In the genomic region with DNA sequence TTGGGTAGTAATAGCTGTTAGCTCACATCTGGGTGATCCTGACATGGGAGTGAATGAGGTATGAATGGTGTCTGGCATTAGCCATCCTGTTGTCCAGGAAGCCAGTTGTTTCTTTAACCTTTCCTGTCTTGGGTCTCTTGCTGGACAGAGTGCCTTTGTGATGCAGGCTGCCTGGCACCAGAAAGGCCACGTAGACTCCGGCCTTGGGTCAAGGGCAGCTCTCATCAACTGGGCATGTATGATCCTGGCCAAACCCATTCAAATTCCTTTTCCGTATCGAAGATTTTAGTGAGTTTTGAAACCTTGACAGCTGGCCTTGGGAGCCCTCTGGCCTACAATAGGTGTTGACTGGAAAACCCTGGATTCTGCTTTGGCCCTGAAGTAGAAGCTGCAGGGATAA, we compare ENCODE assay signal across 24 mouse cellular contexts. TPM values are rescaled to one million over a fixed set of nuclear protein-coding genes. Genes with fewer than 3 reads are reported as not detected.
DNase-seq lines count a peak whose midpoint lies in the region; ATAC-seq and TF ChIP-seq lines count a peak whose summit lies in the region.
"Had no signal": no experiment of that assay in that cellular context is flagged by ENCODE, and none has a peak within 500 bp of the region (broad histone marks: within the 10 kb centered on the region; RNA-seq: fewer than 3 reads in every experiment).

No protein-coding gene starts in this region.

- H3K4me3 ChIP-seq in liver, adult 2 months (ENCODE audit: insufficient read depth, low read depth, low read length): no peak overlapping the region
- H3K4me3 ChIP-seq in liver, postnatal 0 days (ENCODE audit: low read depth, low read length): no peak overlapping the region
- no peak overlapping the region for H3K4me3 ChIP-seq in forebrain, embryonic 11.5 days (ENCODE audit: low read depth, low read length)
- no peak overlapping the region for H3K4me3 ChIP-seq in forebrain, embryonic 13.5 days
- H3K4me3 ChIP-seq: embryonic facial prominence, embryonic 15.5 days; erythroblast, embryonic 14.5 days; forebrain, embryonic 12.5 days; heart, embryonic 10.5 days; heart, embryonic 15.5 days; hindbrain, embryonic 15.5 days had no signal

- H3K4me1 ChIP-seq in liver, adult 2 months (ENCODE audit: control insufficient read depth, insufficient read depth, low read length): peaks cover 19% of the 10 kb centered on the region
- H3K4me1 ChIP-seq in liver, postnatal 0 days (ENCODE audit: insufficient read depth): peaks cover 8% of the 10 kb centered on the region; the same call in 1 of the 2 replicates
- no peaks in the 10 kb centered on the region; the same call in 1 of the 2 replicates for H3K4me1 ChIP-seq in forebrain, embryonic 11.5 days (replicated peaks; ENCODE audit: control insufficient read depth, insufficient read depth, low read length)
- H3K4me1 ChIP-seq in forebrain, embryonic 13.5 days: peaks cover 12% of the 10 kb centered on the region
- H3K4me1 ChIP-seq: hindbrain, embryonic 15.5 days had no signal

- no peaks in the 10 kb centered on the region for H3K27me3 ChIP-seq in liver, adult 2 months (ENCODE audit: control insufficient read depth, insufficient read depth, low read length)
- H3K27me3 ChIP-seq in liver, postnatal 0 days (ENCODE audit: insufficient read depth, low read length): no peaks in the 10 kb centered on the region
- H3K27me3 ChIP-seq in forebrain, embryonic 11.5 days (ENCODE audit: control insufficient read depth, insufficient read depth, low read length): no peaks in the 10 kb centered on the region
- H3K27me3 ChIP-seq in forebrain, embryonic 13.5 days: no peaks in the 10 kb centered on the region
- H3K27me3 ChIP-seq: embryonic facial prominence, embryonic 15.5 days; forebrain, embryonic 12.5 days; heart, embryonic 15.5 days; hindbrain, embryonic 15.5 days had no signal

- no peaks in the 10 kb centered on the region for H3K9me3 ChIP-seq in liver, postnatal 0 days (ENCODE audit: low read length)
- no peaks in the 10 kb centered on the region for H3K9me3 ChIP-seq in forebrain, embryonic 11.5 days (ENCODE audit: control insufficient read depth, low read length)
- no peaks in the 10 kb centered on the region for H3K9me3 ChIP-seq in forebrain, embryonic 13.5 days (replicated peaks)
- H3K9me3 ChIP-seq: embryonic facial prominence, embryonic 15.5 days; forebrain, embryonic 12.5 days; G1E; heart, embryonic 10.5 days; heart, embryonic 15.5 days; hindbrain, embryonic 15.5 days had no signal

- DNase-seq in adrenal gland, adult (ENCODE audit: inconsistent age in 2 of 2, low spot score in 1 of 2): peak; percentile 82 to 92
- DNase-seq in adrenal gland, postnatal 4 days (ENCODE audit: low spot score in 2 of 2): no peak
- peak; percentile 80 for DNase-seq in liver, adult 2 months (ENCODE audit: extremely low read depth, low read depth, low spot score)
- DNase-seq in liver, postnatal 0 days: no peak
- DNase-seq in adrenal gland, adult 2 months: peak; percentile 87
- peak; percentile 47 for DNase-seq in adrenal gland, postnatal 25 days
- DNase-seq in forebrain, embryonic 11.5 days (ENCODE audit: low spot score): no peak
- DNase-seq: B cell, adult 2 months; cerebellum, adult 8-10 months; cerebellum, postnatal 14 days; embryo, embryonic 11 days; forebrain, postnatal 0 days; gastrocnemius, postnatal 36 days; heart, adult 11 months had no signal

- TF ChIP-seq EP300 in liver, postnatal 0 days (IDR thresholded peaks at IDR 0.05; ENCODE audit: low read depth): no peak

- no peak overlapping the region; the same call in 1 of the 2 replicates for H3K27ac ChIP-seq in liver, adult 2 months (replicated peaks; ENCODE audit: insufficient read depth, low read depth, low read length)
- no peak overlapping the region for H3K27ac ChIP-seq in liver, postnatal 0 days (ENCODE audit: low read depth)
- no peak overlapping the region for H3K27ac ChIP-seq in forebrain, embryonic 11.5 days (ENCODE audit: low read depth, low read length)
- H3K27ac ChIP-seq in forebrain, embryonic 13.5 days: no peak overlapping the region
- H3K27ac ChIP-seq: embryonic facial prominence, embryonic 15.5 days; forebrain, embryonic 12.5 days; heart, embryonic 10.5 days; heart, embryonic 15.5 days; hindbrain, embryonic 15.5 days had no signal

- no peak for ATAC-seq in liver, postnatal 0 days
- no peak for ATAC-seq in forebrain, embryonic 11.5 days (replicated peaks; ENCODE audit: low FRiP score)
- ATAC-seq in forebrain, embryonic 13.5 days: no peak
- ATAC-seq: CD4-positive, CD25-positive, alpha-beta regulatory T cell, adult 4 months; forebrain, postnatal 0 days; intestine, embryonic 16.5 days had no signal

- no peak overlapping the region for H3K9ac ChIP-seq in liver, adult 2 months (ENCODE audit: low read depth, low read length)
- H3K9ac ChIP-seq in liver, postnatal 0 days (replicated peaks): no peak overlapping the region
- H3K9ac ChIP-seq in forebrain, embryonic 11.5 days (ENCODE audit: low read length): no peak overlapping the region
- H3K9ac ChIP-seq in forebrain, embryonic 13.5 days: no peak overlapping the region
- H3K9ac ChIP-seq: embryonic facial prominence, embryonic 15.5 days; forebrain, embryonic 12.5 days; forebrain, postnatal 0 days; heart, embryonic 15.5 days; hindbrain, embryonic 15.5 days had no signal

- peaks cover 14% of the 10 kb centered on the region; the same call in 1 of the 2 replicates for H3K79me2 ChIP-seq in liver, adult 2 months (ENCODE audit: control insufficient read depth, insufficient read depth, low read length)

- no peak for TF ChIP-seq CTCF in liver, adult 2 months (IDR thresholded peaks at IDR 0.05; ENCODE audit: low read depth, low read length)
- no peak for TF ChIP-seq CTCF in liver, postnatal 0 days (IDR thresholded peaks at IDR 0.05; ENCODE audit: low read depth)

- WGBS in liver, adult 2 months: 12% methylated on average over 4 of the region's 4 CpGs
- 77% methylated on average over 4 of the region's 4 CpGs for WGBS in liver, postnatal 0 days (ENCODE audit: insufficient replicate concordance)
- 87% methylated on average over 4 of the region's 4 CpGs for WGBS in forebrain, embryonic 11.5 days
- WGBS in forebrain, embryonic 13.5 days: 92% methylated on average over 4 of the region's 4 CpGs

- TF ChIP-seq POLR2A in liver, adult 2 months (IDR thresholded peaks at IDR 0.05; ENCODE audit: extremely low read depth, insufficient read depth, low read length): no peak

- H3K36me3 ChIP-seq in liver, adult 2 months (ENCODE audit: control insufficient read depth, insufficient read depth, low read length): no peaks in the 10 kb centered on the region
- no peaks in the 10 kb centered on the region for H3K36me3 ChIP-seq in liver, postnatal 0 days (replicated peaks; ENCODE audit: insufficient read depth, low read length)
- no peaks in the 10 kb centered on the region for H3K36me3 ChIP-seq in forebrain, embryonic 11.5 days (ENCODE audit: control insufficient read depth, insufficient read depth, low read length)
- H3K36me3 ChIP-seq in forebrain, embryonic 13.5 days (ENCODE audit: poor library complexity, severe bottlenecking): no peaks in the 10 kb centered on the region
- H3K36me3 ChIP-seq: embryonic facial prominence, embryonic 15.5 days; forebrain, embryonic 12.5 days; G1E; heart, embryonic 10.5 days; heart, embryonic 15.5 days; hindbrain, embryonic 15.5 days had no signal

- no peak overlapping the region for H3K4me2 ChIP-seq in liver, postnatal 0 days (ENCODE audit: low read depth, low read length)
- H3K4me2 ChIP-seq in forebrain, embryonic 11.5 days (ENCODE audit: low read depth, low read length, severe bottlenecking): no peak overlapping the region
- no peak overlapping the region for H3K4me2 ChIP-seq in forebrain, embryonic 13.5 days
- H3K4me2 ChIP-seq: embryonic facial prominence, embryonic 15.5 days; forebrain, embryonic 12.5 days; heart, embryonic 15.5 days; hindbrain, embryonic 15.5 days had no signal

RNA-seq across cellular contexts. Expression of gene Smco4, which starts 24.7 kb away (rescaled TPM):
- total RNA-seq in adrenal gland, postnatal 4 days (2021): 10 to 100 TPM; 28.9 to 34.1 TPM
- total RNA-seq in liver, adult 2 months (2014; rRNA removed): 7.9 and 8.9 TPM in 2 replicates
- polyA plus RNA-seq in liver, adult 2 months (2012; rRNA removed): 5.7 and 5.9 TPM in 2 replicates
- polyA plus RNA-seq in liver, postnatal 0 days (2015; fragmentation: Nextera tagmentation; extraction: Ambion mirVana): 0.96 and 1.3 TPM in 2 replicates
- 10 to 100 TPM; 19.5 to 36.4 TPM for total RNA-seq in adrenal gland, adult 2 months (2021)
- 6.8 and 8.8 TPM in 2 replicates for polyA plus RNA-seq in adrenal gland, adult 2 months (2012; rRNA removed)
- total RNA-seq in adrenal gland, postnatal 25 days (2021): 26.6 and 32.0 TPM in 2 replicates
- 3.3 and 3.9 TPM in 2 replicates for polyA plus RNA-seq in forebrain, embryonic 11.5 days (2014; fragmentation: Nextera tagmentation; extraction: Ambion mirVana)
- 1.6 and 2.8 TPM in 2 replicates for polyA plus RNA-seq in forebrain, embryonic 13.5 days (2015; fragmentation: Nextera tagmentation; extraction: Ambion mirVana)
- polyA plus RNA-seq: G1E had no signal

Comparison
In these comparisons a context has a peak if more than half of its experiments do, and no peak if none do; other contexts are left out.
1. DNase-seq: peak in adrenal gland, adult (2 of 2), liver, adult 2 months (single experiment), adrenal gland, adult 2 months (single experiment) and adrenal gland, postnatal 25 days (single experiment); none in adrenal gland, postnatal 4 days (0 of 2), liver, postnatal 0 days (single experiment) and forebrain, embryonic 11.5 days (single experiment).